Mouse (Mus musculus) c-Kit-negative CD71-positive TER-119-positive erythroid progenitor cells, embryonic 14.5 days (primary cell): ENCODE results near the gene Nol11.
A peak's percentile ranks its signal among the peaks of the same experiment; 100 is the strongest.

Source experiments
- DNase-seq: peaks from one replicate; pipeline ENCODE4 v3.0.0-alpha.2; 2013; ENCODE audit warnings: low read depth, low spot score

The Nol11 gene

GRCm38 (mm10) chr11:107188565-107189552 is at the start of gene Nol11:
TSS of gene Nol11 (minus strand) at chr11:107189381.
- peak; percentile 98 for DNase-seq

- DNase-seq: no peak
Observed at GRCm38 (mm10) chr11:107238506-107238905, 49.3 kb upstream of the Nol11 start.

- DNase-seq: no peak
Observed at GRCm38 (mm10) chr11:107237532-107237931, 48.4 kb upstream of the Nol11 start.

- DNase-seq: no peak
Observed at GRCm38 (mm10) chr11:107233252-107233890, 44.2 kb upstream of the Nol11 start.

GRCm38 (mm10) chr11:107230128-107230527 is 40.9 kb upstream of the Nol11 start:
- no peak for DNase-seq

- no peak for DNase-seq
Observed at GRCm38 (mm10) chr11:107226431-107226830, 37.2 kb upstream of the Nol11 start.

- DNase-seq: no peak
Observed at GRCm38 (mm10) chr11:107226013-107226412, 36.8 kb upstream of the Nol11 start.

- no peak for DNase-seq
Observed at GRCm38 (mm10) chr11:107225301-107225700, 36.1 kb upstream of the Nol11 start.

- DNase-seq: no peak
Observed at GRCm38 (mm10) chr11:107223667-107224214, 34.6 kb upstream of the Nol11 start.

- no peak for DNase-seq
Observed at GRCm38 (mm10) chr11:107223169-107223561, 34.0 kb upstream of the Nol11 start.

GRCm38 (mm10) chr11:107222531-107223168 is 33.5 kb upstream of the Nol11 start:
- DNase-seq: no peak

GRCm38 (mm10) chr11:107215111-107215510 is 25.9 kb upstream of the Nol11 start:
- no peak for DNase-seq

GRCm38 (mm10) chr11:107213745-107214144 is 24.6 kb upstream of the Nol11 start:
- DNase-seq: peak; percentile 8

- no peak for DNase-seq
Observed at GRCm38 (mm10) chr11:107209818-107210217, 20.6 kb upstream of the Nol11 start.

GRCm38 (mm10) chr11:107201773-107202172 is 12.6 kb upstream of the Nol11 start:
- no peak for DNase-seq

- DNase-seq: no peak
Observed at GRCm38 (mm10) chr11:107199281-107199680, 10.1 kb upstream of the Nol11 start.

GRCm38 (mm10) chr11:107195334-107195733 is 6.2 kb upstream of the Nol11 start:
- no peak for DNase-seq

GRCm38 (mm10) chr11:107190376-107190775 is 1.2 kb upstream of the Nol11 start:
- DNase-seq: no peak

GRCm38 (mm10) chr11:107183777-107184176 is 5.4 kb downstream of the Nol11 start:
- no peak for DNase-seq

GRCm38 (mm10) chr11:107161215-107161614 is 28.0 kb downstream of the Nol11 start:
- DNase-seq: no peak

GRCm38 (mm10) chr11:107159034-107159433 is 30.1 kb downstream of the Nol11 start:
- DNase-seq: peak; percentile 33
